Mouse (Mus musculus) midbrain, embryonic 13.5 days (tissue): ENCODE data around the gene Lif. TPM values are rescaled to one million over a fixed set of nuclear protein-coding genes. Genes with fewer than 3 reads are reported as not detected.

Experiments used
- ATAC-seq: fragments of 200-750 bp; cut with Nextera tagmentation; 2 replicates; pipeline ENCODE4 v1.8.0; 2017; ENCODE audit warnings: mild to moderate bottlenecking, moderate TSS enrichment, moderate library complexity
- H3K27ac ChIP-seq: fragments of 300-500 bp; sonication (generic); 2 replicates; pipeline ENCODE4 v1.5.1; 2015; ENCODE audit warnings: inconsistent platforms, mild to moderate bottlenecking, moderate library complexity
- H3K27me3 ChIP-seq: fragments of 300-500 bp; sonication (generic); 2 replicates; pipeline ENCODE4 v1.6.1; 2015; ENCODE audit warnings: mild to moderate bottlenecking, inconsistent platforms
- H3K36me3 ChIP-seq: fragments of 300-500 bp; sonication (generic); 2 replicates; pipeline ENCODE4 v1.6.1; 2015; ENCODE audit warnings: mild to moderate bottlenecking, inconsistent platforms
- H3K4me1 ChIP-seq: fragments of 300-500 bp; sonication (generic); replicated peaks from 2 replicates; pipeline ENCODE4 v1.6.1; 2015; ENCODE audit warnings: inconsistent platforms
- H3K4me2 ChIP-seq: fragments of 300-500 bp; sonication (generic); replicated peaks from 2 replicates; pipeline ENCODE4 v1.6.1; 2015; ENCODE audit warnings: moderate library complexity, mild to moderate bottlenecking, inconsistent platforms
- H3K4me3 ChIP-seq: fragments of 300-500 bp; sonication (generic); replicated peaks from 2 replicates; pipeline ENCODE4 v1.5.1; 2015; ENCODE audit warnings: mild to moderate bottlenecking, inconsistent platforms
- H3K9ac ChIP-seq: fragments of 300-500 bp; sonication (generic); replicated peaks from 2 replicates; pipeline ENCODE4 v1.6.1; 2015; ENCODE audit warnings: mild to moderate bottlenecking, inconsistent platforms
- H3K9me3 ChIP-seq: fragments of 300-500 bp; sonication (generic); 2 replicates; pipeline ENCODE4 v1.6.1; 2016; ENCODE audit warnings: mild to moderate bottlenecking, inconsistent platforms
- WGBS: fragments of 180-500 bp; shearing (Covaris S2); methylation state at CpG from one replicate; pipeline ENCODE4 v1.1.7; 2015; 5-methylcytosine and 5-hydroxymethylcytosine counted together
- polyA plus RNA-seq: library from polyadenylated mRNA; unstranded; fragments of >200 nt; fragmentation: Nextera tagmentation; extraction: Ambion mirVana; gene quantifications from 2 replicates; pipeline ENCODE4 v1.2.1, GENCODE M21; 2015

Lif gene
- polyA plus RNA-seq, 1 experiment from 2014 or later = 0.19 TPM

- WGBS = 69% methylated on average over 4 of the region's 4 CpGs
- ATAC-seq = no peak
These were observed 46.8 kb downstream of the Lif start for GRCm38 (mm10) chr11:4304203-4304602.

GRCm38 (mm10) chr11:4305090-4305489 is 47.7 kb downstream of the Lif start:
- Histone ChIP-seq H3K4me3 (no peak overlapping the region), H3K9ac (no peak overlapping the region), H3K9me3 (no peaks in the 10 kb centered on the region), H3K4me2 (no peak overlapping the region), H3K4me1 (peaks cover 12% of the 10 kb centered on the region), H3K27me3 (0 out of 2 replicates have a peak, but pooled peaks cover 3% of the 10 kb centered on the region), H3K36me3 (no peaks in the 10 kb centered on the region), H3K27ac (no peak overlapping the region)
- no peak for ATAC-seq
- 80% methylated on average over 4 of the region's 4 CpGs for WGBS

More at GRCm38 (mm10) chr11:4304203-4304602, 46.8 kb downstream of the Lif start:
- Histone ChIP-seq H3K4me3 (no peak overlapping the region), H3K4me2 (no peak overlapping the region), H3K27me3 (0 out of 2 replicates have a peak, but pooled peaks cover 3% of the 10 kb centered on the region), H3K27ac (no peak overlapping the region), H3K4me1 (peaks cover 12% of the 10 kb centered on the region), H3K36me3 (no peaks in the 10 kb centered on the region), H3K9me3 (no peaks in the 10 kb centered on the region), H3K9ac (no peak overlapping the region)

- 60% methylated on average over 2 of the region's 2 CpGs for WGBS
These were observed 48.7 kb downstream of the Lif start for GRCm38 (mm10) chr11:4306086-4306485.

GRCm38 (mm10) chr11:4308060-4308513 is 50.7 kb downstream of the Lif start:
- H3K4me2 ChIP-seq = peak overlapping the region; percentile 26
- 11% methylated on average over 6 of the region's 6 CpGs for WGBS
- no peak for ATAC-seq

More at GRCm38 (mm10) chr11:4306086-4306485, 48.7 kb downstream of the Lif start:
- Histone ChIP-seq H3K9me3 (no peaks in the 10 kb centered on the region), H3K4me1 (peaks cover 12% of the 10 kb centered on the region), H3K27me3 (0 out of 2 replicates have a peak, but pooled peaks cover 3% of the 10 kb centered on the region), H3K27ac (no peak overlapping the region), H3K9ac (no peak overlapping the region), H3K4me2 (no peak overlapping the region), H3K36me3 (no peaks in the 10 kb centered on the region), H3K4me3 (no peak overlapping the region)
- ATAC-seq = no peak

GRCm38 (mm10) chr11:4308514-4309450 is 51.4 kb downstream of the Lif start:
- H3K4me3 ChIP-seq = no peak overlapping the region
- peak overlapping the region; percentile 26 for H3K4me2 ChIP-seq
- 48% methylated on average over 25 of the region's 25 CpGs for WGBS

More at GRCm38 (mm10) chr11:4308060-4308513, 50.7 kb downstream of the Lif start:
- no peak overlapping the region for H3K4me3 ChIP-seq
- H3K9ac ChIP-seq = 0 out of 2 replicates have a peak overlapping the region, but pooled peaks have one; percentile 28
- H3K27ac ChIP-seq = no peak overlapping the region
- H3K27me3 ChIP-seq = 0 out of 2 replicates have a peak, but pooled peaks cover 7% of the 10 kb centered on the region
- no peaks in the 10 kb centered on the region for H3K36me3 ChIP-seq
- H3K9me3 ChIP-seq = no peaks in the 10 kb centered on the region
- peaks cover 7% of the 10 kb centered on the region for H3K4me1 ChIP-seq

GRCm38 (mm10) chr11:4309613-4310012 is 52.3 kb downstream of the Lif start:
- H3K27ac ChIP-seq = no peak overlapping the region
- 93% methylated on average over 4 of the region's 4 CpGs for WGBS
- no peak for ATAC-seq

More at GRCm38 (mm10) chr11:4308514-4309450, 51.4 kb downstream of the Lif start:
- Histone ChIP-seq H3K27me3 (0 out of 2 replicates have a peak, but pooled peaks cover 7% of the 10 kb centered on the region), H3K36me3 (no peaks in the 10 kb centered on the region), H3K9me3 (no peaks in the 10 kb centered on the region), H3K9ac (0 out of 2 replicates have a peak overlapping the region, but pooled peaks have one; percentile 28), H3K4me1 (peaks cover 7% of the 10 kb centered on the region), H3K27ac (no peak overlapping the region)
- no peak for ATAC-seq

GRCm38 (mm10) chr11:4310324-4310723 is 53.0 kb downstream of the Lif start:
- no peak overlapping the region for H3K9ac ChIP-seq
- H3K27ac ChIP-seq = no peak overlapping the region
- 0 out of 2 replicates have a peak, but pooled peaks cover 10% of the 10 kb centered on the region for H3K27me3 ChIP-seq
- H3K36me3 ChIP-seq = no peaks in the 10 kb centered on the region
- no peak for ATAC-seq
- WGBS = 90% methylated on average over 4 of the region's 4 CpGs
- no peak overlapping the region for H3K4me3 ChIP-seq
- no peak overlapping the region for H3K4me2 ChIP-seq
- H3K9me3 ChIP-seq = no peaks in the 10 kb centered on the region
- peaks cover 7% of the 10 kb centered on the region for H3K4me1 ChIP-seq

More at GRCm38 (mm10) chr11:4309613-4310012, 52.3 kb downstream of the Lif start:
- Histone ChIP-seq H3K36me3 (no peaks in the 10 kb centered on the region), H3K9me3 (no peaks in the 10 kb centered on the region), H3K9ac (no peak overlapping the region), H3K4me1 (peaks cover 7% of the 10 kb centered on the region), H3K4me3 (no peak overlapping the region), H3K4me2 (no peak overlapping the region), H3K27me3 (0 out of 2 replicates have a peak, but pooled peaks cover 7% of the 10 kb centered on the region)

- no peak for ATAC-seq
- Histone ChIP-seq H3K4me2 (no peak overlapping the region), H3K9me3 (no peaks in the 10 kb centered on the region), H3K27ac (no peak overlapping the region), H3K4me3 (no peak overlapping the region), H3K9ac (no peak overlapping the region), H3K4me1 (peaks cover 7% of the 10 kb centered on the region), H3K27me3 (0 out of 2 replicates have a peak, but pooled peaks cover 11% of the 10 kb centered on the region), H3K36me3 (no peaks in the 10 kb centered on the region)
- 76% methylated on average over 4 of the region's 4 CpGs for WGBS
These were observed 54.8 kb downstream of the Lif start for GRCm38 (mm10) chr11:4312180-4312579.

GRCm38 (mm10) chr11:4317287-4317686 is 59.9 kb downstream of the Lif start:
- no peak for ATAC-seq
- Histone ChIP-seq H3K9ac (no peak overlapping the region), H3K4me1 (no peaks in the 10 kb centered on the region), H3K4me2 (no peak overlapping the region), H3K36me3 (no peaks in the 10 kb centered on the region), H3K9me3 (no peaks in the 10 kb centered on the region), H3K4me3 (no peak overlapping the region), H3K27ac (no peak overlapping the region), H3K27me3 (0 out of 2 replicates have a peak, but pooled peaks cover 5% of the 10 kb centered on the region)
- WGBS = 65% methylated on average over 5 of the region's 5 CpGs

GRCm38 (mm10) chr11:4318011-4318410 is 60.7 kb downstream of the Lif start:
- H3K4me2 ChIP-seq = no peak overlapping the region
- no peak overlapping the region for H3K27ac ChIP-seq
- H3K9ac ChIP-seq = no peak overlapping the region
- no peaks in the 10 kb centered on the region for H3K36me3 ChIP-seq
- H3K9me3 ChIP-seq = no peaks in the 10 kb centered on the region
- no peak overlapping the region for H3K4me3 ChIP-seq
- no peak for ATAC-seq
- H3K4me1 ChIP-seq = no peaks in the 10 kb centered on the region
- H3K27me3 ChIP-seq = 0 out of 2 replicates have a peak, but pooled peaks cover 4% of the 10 kb centered on the region
- whole genome bisulfite sequencing = 92% methylated on average over 3 of the region's 3 CpGs

GRCm38 (mm10) chr11:4319212-4319955 is 62.0 kb downstream of the Lif start:
- Histone ChIP-seq H3K9ac (no peak overlapping the region), H3K27me3 (0 out of 2 replicates have a peak, but pooled peaks cover 4% of the 10 kb centered on the region), H3K4me3 (no peak overlapping the region), H3K4me2 (no peak overlapping the region), H3K4me1 (no peaks in the 10 kb centered on the region), H3K9me3 (no peaks in the 10 kb centered on the region), H3K36me3 (no peaks in the 10 kb centered on the region), H3K27ac (no peak overlapping the region)
- no peak for ATAC-seq
- 92% methylated on average over 14 of the region's 14 CpGs for WGBS
